Mouse (Mus musculus) hindbrain, embryonic 10.5 days (tissue): Measurements from ENCODE around the gene Slc6a16. TPM values are rescaled to one million over a fixed set of nuclear protein-coding genes. Genes with fewer than 3 reads are reported as not detected.

Experiments used
- DNase-seq: peaks from one replicate; pipeline ENCODE4 v3.0.0-alpha.2; 2017; ENCODE audit warnings: low spot score
- H3K27ac ChIP-seq: fragments of 300-500 bp; sonication (generic); 2 replicates; pipeline ENCODE4 v1.5.1; 2016; ENCODE audit warnings: mild to moderate bottlenecking, moderate library complexity
- H3K27me3 ChIP-seq: fragments of 300-500 bp; sonication (generic); 2 replicates; pipeline ENCODE4 v1.6.1; 2016; ENCODE audit warnings: mild to moderate bottlenecking; ENCODE audit not compliant: poor library complexity, insufficient read depth, severe bottlenecking
- H3K36me3 ChIP-seq: fragments of 300-500 bp; sonication (generic); 2 replicates; pipeline ENCODE4 v1.6.1; 2016; ENCODE audit warnings: mild to moderate bottlenecking, moderate library complexity
- H3K4me1 ChIP-seq: fragments of 300-500 bp; sonication (generic); replicated peaks from 2 replicates; pipeline ENCODE4 v1.6.1; 2016; ENCODE audit warnings: mild to moderate bottlenecking
- H3K4me3 ChIP-seq: fragments of 300-500 bp; sonication (generic); 2 replicates; pipeline ENCODE4 v1.5.1; 2016; ENCODE audit warnings: mild to moderate bottlenecking, moderate library complexity
- H3K9me3 ChIP-seq: fragments of 300-500 bp; sonication (generic); 2 replicates; pipeline ENCODE4 v1.6.1; 2016; ENCODE audit warnings: mild to moderate bottlenecking, moderate library complexity
- WGBS: fragments of 180-500 bp; shearing (Covaris S2); methylation state at CpG from one replicate; pipeline ENCODE4 v1.1.7; 2016; 5-methylcytosine and 5-hydroxymethylcytosine counted together
- polyA plus RNA-seq: library from polyadenylated mRNA; unstranded; fragments of >200 nt; fragmentation: Nextera tagmentation; extraction: Ambion mirVana; gene quantifications from 2 replicates; pipeline ENCODE4 v1.2.1, GENCODE M21; 2016

The Slc6a16 gene
- polyA plus RNA-seq, 1 experiment from 2014 or later = not detected

DNA sequence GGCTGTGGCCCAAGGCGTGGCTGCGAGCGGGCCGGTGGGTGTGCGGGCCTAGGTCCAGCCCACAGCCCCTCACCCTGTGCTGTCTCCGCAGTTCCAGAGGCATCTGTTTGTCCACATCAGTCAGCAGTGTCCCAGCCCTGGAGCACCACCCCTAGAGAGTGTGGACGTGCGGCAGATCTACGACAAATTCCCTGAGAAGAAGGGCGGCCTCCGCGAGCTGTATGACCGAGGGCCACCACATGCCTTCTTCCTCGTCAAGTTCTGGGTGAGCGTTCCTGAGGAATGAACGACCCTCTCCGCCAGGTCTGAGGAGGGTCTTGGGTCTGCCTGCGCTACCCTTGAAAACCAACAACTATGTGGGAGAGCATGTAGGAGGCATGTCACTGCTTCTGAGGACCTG, 12.3 kb upstream of the Slc6a16 start:
- Histone ChIP-seq H3K4me3 (no peak overlapping the region), H3K36me3 (peaks cover 98% of the 10 kb centered on the region), H3K9me3 (no peaks in the 10 kb centered on the region), H3K4me1 (peaks cover 22% of the 10 kb centered on the region), H3K27me3 (peaks cover 9% of the 10 kb centered on the region), H3K27ac (no peak overlapping the region)
- DNase-seq = peak; percentile 2
- WGBS = 95% methylated on average over 18 of the region's 18 CpGs

DNA sequence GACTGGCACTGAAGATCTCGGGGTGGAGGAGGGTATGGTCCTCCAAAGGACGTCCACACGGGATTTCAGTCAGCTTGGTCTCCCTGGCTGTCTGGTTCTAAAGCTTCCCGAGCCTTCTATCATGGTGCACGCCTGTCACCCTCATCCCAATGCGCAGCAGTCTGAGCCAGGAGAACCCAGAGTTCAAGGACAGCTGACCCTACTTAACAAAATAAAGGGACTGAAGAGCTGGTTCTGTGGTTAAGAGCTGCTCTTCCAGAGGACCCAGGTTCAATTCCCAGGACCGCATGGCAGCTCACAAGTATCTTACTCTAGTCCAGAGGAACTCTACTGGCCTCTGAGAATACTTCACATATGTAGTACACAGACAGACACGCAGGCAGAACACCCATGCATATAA, 11.8 kb upstream of the Slc6a16 start:
- Histone ChIP-seq H3K27me3 (peaks cover 10% of the 10 kb centered on the region), H3K4me3 (no peak overlapping the region), H3K9me3 (no peaks in the 10 kb centered on the region), H3K27ac (no peak overlapping the region), H3K4me1 (peaks cover 27% of the 10 kb centered on the region), H3K36me3 (peaks cover 95% of the 10 kb centered on the region)
- 93% methylated on average over 8 of the region's 8 CpGs for WGBS
- no peak for DNase-seq

DNA sequence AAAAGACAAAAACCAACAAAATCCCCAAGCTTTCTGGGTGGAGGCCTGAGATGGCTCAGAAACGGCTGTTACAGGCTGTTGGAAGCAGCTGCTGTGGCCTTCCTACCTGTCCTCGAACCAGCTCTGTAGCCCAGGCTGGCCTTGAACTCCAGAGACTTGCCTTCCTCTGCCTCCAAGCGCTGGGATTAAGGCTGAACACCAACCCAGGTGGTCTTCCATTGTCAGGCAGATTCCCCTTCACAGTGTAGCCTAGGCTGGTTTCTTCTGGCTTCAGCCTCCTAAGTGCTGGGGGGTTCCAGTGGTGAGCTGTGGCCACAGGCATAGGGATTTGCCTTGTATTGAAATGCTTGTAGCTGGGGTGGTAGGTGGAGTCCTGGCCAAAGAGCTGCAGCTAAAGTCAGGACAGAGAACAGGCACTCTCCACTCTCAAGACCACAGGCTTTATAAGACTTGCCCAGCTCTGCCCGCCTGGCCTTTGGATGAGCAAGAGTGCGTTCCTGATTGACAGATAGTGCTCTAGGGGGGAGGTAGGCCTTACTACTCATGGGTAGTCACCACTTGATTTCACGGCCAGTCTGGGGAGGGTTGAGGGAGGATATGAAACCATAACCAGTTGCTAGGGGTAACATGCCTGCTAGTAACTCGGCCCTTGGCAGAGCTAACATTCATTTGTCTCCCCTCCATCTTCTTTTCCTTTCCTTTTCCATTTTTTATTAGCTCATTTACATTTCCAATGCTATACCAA, 11.3 kb upstream of the Slc6a16 start:
- DNase-seq = peak; percentile 2

DNA sequence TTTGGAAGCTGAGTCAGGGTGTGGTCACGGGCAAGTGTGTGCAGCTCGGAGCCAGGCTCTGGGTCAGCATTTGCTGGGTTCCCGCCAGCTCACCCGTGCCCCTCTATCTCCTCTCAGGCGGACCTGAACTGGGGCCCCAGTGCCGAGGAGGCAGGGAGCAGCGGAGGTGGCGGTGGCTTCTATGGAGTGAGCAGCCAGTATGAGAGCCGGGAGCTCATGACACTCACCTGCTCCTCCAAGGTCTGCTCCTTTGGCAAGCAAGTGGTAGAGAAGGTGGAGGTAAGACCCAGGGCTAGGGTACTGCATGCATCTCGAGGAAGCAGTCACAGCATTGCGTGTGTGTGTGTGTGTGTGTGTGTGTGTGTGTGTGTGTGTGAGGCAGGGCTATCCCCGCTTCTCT, 9.7 kb upstream of the Slc6a16 start:
- H3K36me3 ChIP-seq = peaks cover 77% of the 10 kb centered on the region

More for the DNA sequence above, 11.3 kb upstream of the Slc6a16 start:
- WGBS = 90% methylated on average over 7 of the region's 7 CpGs
- Histone ChIP-seq H3K36me3 (peaks cover 93% of the 10 kb centered on the region), H3K4me3 (no peak overlapping the region), H3K4me1 (peaks cover 33% of the 10 kb centered on the region), H3K27ac (no peak overlapping the region), H3K27me3 (peaks cover 12% of the 10 kb centered on the region), H3K9me3 (no peaks in the 10 kb centered on the region)

DNA sequence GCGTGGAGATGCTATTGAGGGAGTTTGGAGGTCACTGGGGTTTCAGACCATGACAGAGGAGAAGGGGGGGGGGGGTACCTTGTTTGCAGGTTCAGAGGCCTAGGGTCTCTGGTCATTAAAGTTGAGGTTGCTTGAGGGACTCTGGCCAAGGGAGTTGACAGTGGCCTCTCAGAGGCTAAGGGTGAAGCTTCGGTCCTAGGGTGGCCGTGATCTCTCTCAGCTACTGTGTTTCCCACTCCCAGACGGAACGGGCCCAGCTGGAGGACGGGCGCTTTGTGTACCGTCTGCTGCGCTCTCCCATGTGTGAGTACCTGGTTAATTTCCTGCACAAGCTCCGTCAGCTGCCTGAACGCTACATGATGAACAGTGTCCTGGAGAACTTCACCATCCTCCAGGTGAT, 8.9 kb upstream of the Slc6a16 start:
- peaks cover 30% of the 10 kb centered on the region for H3K27me3 ChIP-seq
- no peaks in the 10 kb centered on the region for H3K9me3 ChIP-seq
- H3K4me3 ChIP-seq = no peak overlapping the region
- peaks cover 70% of the 10 kb centered on the region for H3K36me3 ChIP-seq
- peak; percentile 2 for DNase-seq
- peaks cover 44% of the 10 kb centered on the region for H3K4me1 ChIP-seq
- WGBS = 92% methylated on average over 11 of the region's 11 CpGs
- H3K27ac ChIP-seq = no peak overlapping the region

More for the DNA sequence above, 9.7 kb upstream of the Slc6a16 start:
- DNase-seq = peak; percentile 4
- WGBS = 92% methylated on average over 12 of the region's 12 CpGs
- H3K27ac ChIP-seq = 0 out of 2 replicates have a peak overlapping the region, but pooled peaks have one; percentile 40
- peaks cover 44% of the 10 kb centered on the region for H3K4me1 ChIP-seq
- peaks cover 22% of the 10 kb centered on the region for H3K27me3 ChIP-seq
- no peak overlapping the region for H3K4me3 ChIP-seq
- no peaks in the 10 kb centered on the region for H3K9me3 ChIP-seq

DNA sequence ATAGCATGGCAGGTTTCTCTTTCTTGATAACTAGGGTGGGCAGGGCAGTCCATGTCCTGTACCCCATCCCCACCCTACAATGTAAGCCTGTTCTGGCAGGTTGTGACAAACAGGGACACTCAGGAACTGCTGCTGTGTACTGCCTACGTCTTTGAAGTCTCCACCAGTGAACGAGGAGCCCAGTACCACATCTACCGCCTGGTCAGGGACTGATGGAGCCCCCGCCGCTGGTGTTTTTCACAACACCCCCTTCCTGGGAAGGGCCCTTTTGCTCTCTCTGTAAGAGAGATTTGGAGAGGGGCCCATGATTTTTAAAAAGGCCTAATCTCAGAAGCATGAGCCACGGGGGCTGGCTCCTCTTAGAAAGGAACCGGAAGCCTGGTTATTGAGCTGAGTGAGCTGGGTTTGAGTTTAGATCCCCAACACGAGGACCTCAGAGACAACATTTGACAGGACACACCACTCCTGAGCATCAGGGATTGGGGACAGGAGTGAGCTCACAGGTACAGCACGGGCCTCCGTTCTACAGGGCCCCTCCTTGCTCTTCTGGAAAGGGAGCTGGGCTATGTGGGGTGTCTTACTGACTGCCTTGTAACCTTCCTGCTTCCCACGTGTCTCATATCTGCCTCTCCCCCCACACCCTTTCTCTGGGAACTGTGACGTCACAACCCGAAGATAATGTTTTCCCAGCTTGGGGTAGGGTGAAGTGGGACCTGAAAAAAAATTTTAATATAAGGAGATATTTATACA, 8.0 kb upstream of the Slc6a16 start:
- no peaks in the 10 kb centered on the region for H3K9me3 ChIP-seq
- H3K4me3 ChIP-seq = no peak overlapping the region
- DNase-seq = peak; percentile 4
- H3K27me3 ChIP-seq = peaks cover 39% of the 10 kb centered on the region
- 68% methylated on average over 13 of the region's 13 CpGs for WGBS
- peaks cover 60% of the 10 kb centered on the region for H3K36me3 ChIP-seq
- no peak overlapping the region for H3K27ac ChIP-seq
- peaks cover 44% of the 10 kb centered on the region for H3K4me1 ChIP-seq

DNA sequence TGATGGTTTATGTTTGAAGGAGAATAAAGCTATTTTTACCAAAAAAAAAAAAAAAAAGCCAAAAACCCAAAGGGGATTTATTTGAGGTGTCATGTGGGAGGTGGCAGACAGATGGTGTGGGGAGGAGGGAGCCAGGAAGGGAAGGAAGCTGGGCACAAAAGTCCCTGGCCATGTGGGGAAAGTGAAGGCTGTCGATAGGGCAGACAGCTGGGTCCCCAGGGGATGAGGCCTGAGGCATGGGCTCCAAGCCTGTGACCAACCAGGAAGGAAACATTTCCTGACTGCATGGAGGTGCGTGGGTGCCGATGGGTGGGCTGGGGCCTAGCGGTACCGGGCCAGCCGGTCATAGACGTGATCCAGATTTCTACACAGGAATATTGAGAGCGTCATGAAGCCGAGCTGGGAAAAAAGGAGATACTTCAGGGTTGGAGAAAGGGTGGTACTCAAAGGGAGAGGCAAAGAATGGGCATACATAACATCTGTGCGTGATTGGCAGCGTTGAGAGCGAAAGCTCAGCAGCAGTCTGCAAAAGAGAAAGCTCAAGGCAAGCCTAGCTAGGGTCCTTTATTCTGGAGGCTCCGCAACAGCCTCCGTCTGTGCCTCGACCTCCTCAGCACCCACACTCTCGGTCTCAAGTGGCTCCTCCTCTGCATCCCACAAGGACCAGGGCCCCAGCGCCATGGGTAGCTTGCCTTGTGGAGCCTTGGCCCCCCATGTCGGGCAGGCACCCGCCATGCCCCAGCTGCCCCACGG, 7.1 kb upstream of the Slc6a16 start:
- Histone ChIP-seq H3K27ac (peak overlapping the region; percentile 79), H3K27me3 (peaks cover 48% of the 10 kb centered on the region), H3K4me3 (peak overlapping the region; percentile 29), H3K36me3 (peaks cover 51% of the 10 kb centered on the region), H3K9me3 (no peaks in the 10 kb centered on the region), H3K4me1 (peaks cover 47% of the 10 kb centered on the region)
- WGBS = 28% methylated on average over 20 of the region's 20 CpGs
- peak; percentile 33 for DNase-seq

DNA sequence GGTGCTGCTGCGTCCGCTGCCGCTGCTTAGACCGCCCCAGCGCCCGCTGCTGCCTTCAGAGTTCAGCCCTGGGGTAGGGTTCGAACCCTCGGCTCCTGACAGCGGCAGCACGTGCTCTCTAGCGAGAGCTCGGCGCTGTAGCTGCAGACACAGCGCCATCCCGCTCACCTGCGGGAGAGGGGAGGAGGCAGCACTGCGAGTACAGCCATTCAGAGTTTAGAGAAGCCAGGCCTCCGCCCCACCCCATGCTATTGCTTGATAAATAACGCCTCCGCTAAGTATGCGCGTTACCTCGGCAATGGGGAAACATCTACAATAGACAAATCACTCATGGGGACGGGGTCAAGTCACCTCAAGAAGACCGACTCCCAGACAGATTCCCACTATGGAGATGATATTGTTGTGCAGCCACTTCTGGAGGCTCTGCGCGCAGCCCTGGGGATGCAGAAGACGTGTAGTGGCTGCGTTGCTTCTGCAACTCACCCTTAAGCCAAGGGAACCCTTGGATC, 6.5 kb upstream of the Slc6a16 start:
- no peaks in the 10 kb centered on the region for H3K9me3 ChIP-seq
- peak overlapping the region; percentile 29 for H3K4me3 ChIP-seq
- 8% methylated on average over 29 of the region's 29 CpGs for WGBS
- DNase-seq = peak; percentile 62
- peak overlapping the region; percentile 79 for H3K27ac ChIP-seq
- peaks cover 53% of the 10 kb centered on the region for H3K4me1 ChIP-seq
- H3K36me3 ChIP-seq = peaks cover 45% of the 10 kb centered on the region
- H3K27me3 ChIP-seq = peaks cover 54% of the 10 kb centered on the region

DNA sequence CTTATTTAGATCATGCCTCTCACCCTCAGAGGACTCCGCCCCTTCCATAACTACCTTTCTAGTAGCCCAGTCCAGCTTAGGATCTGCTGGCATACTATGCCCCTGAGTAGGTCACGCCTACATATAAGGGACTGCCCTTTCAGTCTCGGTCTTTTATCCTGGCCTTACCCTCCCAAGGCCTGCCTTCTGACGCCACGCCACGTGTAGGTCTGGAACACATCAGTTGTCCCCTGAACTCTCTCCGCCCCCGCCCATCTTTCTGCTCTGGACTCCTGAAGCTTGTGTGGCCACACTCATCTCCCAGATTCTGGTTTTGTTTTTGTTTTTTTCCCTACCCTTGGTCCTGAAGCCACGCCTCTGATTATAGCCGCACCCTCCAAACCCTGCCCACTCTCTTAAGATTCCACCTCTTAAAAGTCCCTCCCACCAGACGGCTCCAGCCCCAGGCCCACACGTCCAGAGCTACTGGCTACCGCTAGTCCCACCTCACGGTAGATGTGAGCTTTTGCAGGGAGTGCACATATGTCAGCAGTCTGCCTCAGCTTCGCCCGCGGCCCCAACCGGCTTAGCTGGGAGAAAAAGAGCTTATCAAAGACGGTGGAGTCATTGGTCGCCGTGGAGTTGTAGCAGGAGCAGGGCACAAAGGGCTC, 5.8 kb upstream of the Slc6a16 start:
- H3K36me3 ChIP-seq = peaks cover 39% of the 10 kb centered on the region
- H3K27ac ChIP-seq = peak overlapping the region; percentile 79
- H3K4me3 ChIP-seq = peak overlapping the region; percentile 29
- no peaks in the 10 kb centered on the region for H3K9me3 ChIP-seq
- H3K4me1 ChIP-seq = peaks cover 53% of the 10 kb centered on the region
- 4% methylated on average over 21 of the region's 21 CpGs for WGBS
- peaks cover 61% of the 10 kb centered on the region for H3K27me3 ChIP-seq
- DNase-seq = peak; percentile 69

DNA sequence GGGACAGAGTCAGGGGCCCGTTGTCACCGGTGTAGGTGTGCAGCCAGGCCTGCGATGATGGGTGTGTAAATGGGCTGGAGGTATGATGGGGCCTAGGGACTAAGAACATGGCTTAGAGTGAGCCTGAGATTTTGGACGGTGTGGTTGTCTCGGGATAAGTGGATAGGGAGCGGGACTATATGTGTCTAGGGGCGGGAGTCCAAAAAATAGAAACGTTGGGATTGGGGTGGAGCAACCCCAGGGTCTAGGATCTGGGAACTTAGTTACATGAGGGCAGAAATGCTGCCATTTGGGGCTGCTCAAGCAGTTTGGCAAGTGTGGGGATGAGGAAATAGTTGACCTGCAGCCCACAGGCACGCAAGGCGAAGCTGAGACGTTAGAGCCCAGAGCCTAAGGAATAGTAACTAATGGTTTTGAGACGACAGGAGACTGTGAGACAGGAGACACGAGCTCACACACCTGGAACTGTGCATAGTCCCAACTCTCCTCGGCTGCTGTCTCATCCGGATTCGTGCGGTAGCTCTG, 5.2 kb upstream of the Slc6a16 start:
- peak overlapping the region; percentile 79 for H3K27ac ChIP-seq

DNA sequence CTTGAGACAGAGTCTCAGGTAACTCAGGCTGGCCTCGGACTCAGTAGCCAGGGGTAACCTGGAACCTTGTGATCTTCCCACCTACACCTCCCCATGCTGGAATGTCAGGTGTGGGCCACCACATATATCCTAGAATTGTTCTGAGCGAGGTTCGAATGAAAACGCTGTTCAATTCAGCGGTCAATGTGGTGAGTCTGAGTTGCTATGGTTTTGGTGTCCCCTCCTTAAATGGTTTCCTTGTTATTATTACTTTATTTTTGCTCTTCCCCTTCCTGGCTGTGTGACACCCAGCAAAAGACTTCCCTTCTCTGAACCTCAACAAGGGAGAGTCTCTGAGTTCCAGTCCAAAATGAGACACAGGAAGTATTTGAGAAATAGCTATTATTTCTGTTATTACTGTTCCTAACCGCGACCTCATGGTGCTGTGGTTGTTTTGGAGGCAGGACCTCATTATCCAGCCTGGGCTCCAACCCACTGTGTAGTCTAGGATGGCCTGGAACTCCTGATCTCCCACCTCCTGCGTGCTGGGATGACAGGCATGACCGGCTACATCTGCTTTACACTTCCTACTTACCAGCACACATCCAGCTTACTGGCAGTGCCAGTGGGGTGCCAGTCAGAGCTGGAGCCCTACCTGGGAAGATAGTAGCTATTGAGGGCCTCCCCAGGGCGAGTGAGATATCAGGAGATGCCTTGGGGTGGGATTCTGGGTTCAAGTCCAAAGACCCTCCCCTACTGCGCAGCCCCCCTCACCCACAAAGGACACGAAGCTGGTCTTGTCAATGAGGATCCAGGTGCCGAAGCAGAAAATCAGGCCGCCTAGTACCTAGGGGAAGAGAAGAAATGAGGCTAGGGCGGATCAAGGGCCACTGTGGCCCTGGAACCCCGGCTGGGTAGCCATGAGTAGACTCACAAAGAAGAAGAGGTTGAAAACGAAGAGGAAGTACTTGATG, 2.9 kb upstream of the Slc6a16 start:
- no peak for DNase-seq
- Histone ChIP-seq H3K4me3 (no peak overlapping the region), H3K9me3 (no peaks in the 10 kb centered on the region), H3K36me3 (peaks cover 9% of the 10 kb centered on the region), H3K27ac (no peak overlapping the region), H3K27me3 (peaks cover 75% of the 10 kb centered on the region), H3K4me1 (peaks cover 46% of the 10 kb centered on the region)
- WGBS = 77% methylated on average over 17 of the region's 17 CpGs

More for the DNA sequence above, 5.2 kb upstream of the Slc6a16 start:
- WGBS = 26% methylated on average over 17 of the region's 17 CpGs
- H3K36me3 ChIP-seq = peaks cover 32% of the 10 kb centered on the region
- no peak for DNase-seq
- H3K4me3 ChIP-seq = peak overlapping the region; percentile 29
- peaks cover 68% of the 10 kb centered on the region for H3K27me3 ChIP-seq
- peaks cover 57% of the 10 kb centered on the region for H3K4me1 ChIP-seq
- H3K9me3 ChIP-seq = no peaks in the 10 kb centered on the region
